Mouse (Mus musculus) forebrain, embryonic 16.5 days (tissue): ENCODE results near the gene Ccdc187. TPM values are rescaled to one million over a fixed set of nuclear protein-coding genes. Genes with fewer than 3 reads are reported as not detected.

ENCODE experiments used
- ATAC-seq: fragments of 200-750 bp; cut with Nextera tagmentation; 2 replicates; pipeline ENCODE4 v1.8.0; 2017; ENCODE audit warnings: mild to moderate bottlenecking, moderate library complexity
- H3K27ac ChIP-seq: fragments of 300-500 bp; sonication (generic); 2 replicates; pipeline ENCODE4 v1.5.1; 2014; ENCODE audit warnings: low read length, control low read depth
- H3K27me3 ChIP-seq: fragments of 300-500 bp; sonication (generic); replicated peaks from 2 replicates; pipeline ENCODE4 v1.6.1; 2014; ENCODE audit warnings: low read length; ENCODE audit not compliant: control insufficient read depth, insufficient read depth
- H3K36me3 ChIP-seq: fragments of 300-500 bp; sonication (generic); 2 replicates; pipeline ENCODE4 v1.6.1; 2014; ENCODE audit not compliant: control insufficient read depth, insufficient read depth
- H3K4me1 ChIP-seq: fragments of 300-500 bp; sonication (generic); replicated peaks from 2 replicates; pipeline ENCODE4 v1.6.1; 2014; ENCODE audit warnings: low read length; ENCODE audit not compliant: control insufficient read depth, insufficient read depth
- H3K4me2 ChIP-seq: fragments of 300-500 bp; sonication (generic); 2 replicates; pipeline ENCODE4 v1.6.1; 2014; ENCODE audit warnings: mild to moderate bottlenecking, low read length, control low read depth
- H3K4me3 ChIP-seq: fragments of 300-500 bp; sonication (generic); replicated peaks from 2 replicates; pipeline ENCODE4 v1.5.1; 2014; ENCODE audit warnings: mild to moderate bottlenecking, low read length, control low read depth
- H3K9ac ChIP-seq: fragments of 300-500 bp; sonication (generic); replicated peaks from 2 replicates; pipeline ENCODE4 v1.6.1; 2014; ENCODE audit warnings: low read depth, low read length, control low read depth
- H3K9me3 ChIP-seq: fragments of 300-500 bp; sonication (generic); 2 replicates; pipeline ENCODE4 v1.6.1; 2016; ENCODE audit warnings: low read length; ENCODE audit not compliant: control insufficient read depth
- WGBS: fragments of 180-500 bp; shearing (Covaris S2); extraction: QIAGEN DNeasy Blood & Tissue Kit; methylation state at CpG from one replicate; pipeline ENCODE4 v1.1.7; 2014; 5-methylcytosine and 5-hydroxymethylcytosine counted together
- polyA plus RNA-seq: library from polyadenylated mRNA; unstranded; fragments of >200 nt; fragmentation: Nextera tagmentation; extraction: Ambion mirVana; gene quantifications from 2 replicates; pipeline ENCODE4 v1.2.1, GENCODE M21; 2015

The Ccdc187 gene
- polyA plus RNA-seq, 1 experiment from 2014 or later, result 0.24 TPM

GRCm38 (mm10) chr2:26298208-26298855, 4.0 kb upstream of the Ccdc187 start:
- Histone ChIP-seq H3K9ac (peak overlapping the region; percentile 38), H3K9me3 (no peaks in the 10 kb centered on the region), H3K4me2 (peak overlapping the region; percentile 28), H3K4me3 (peak overlapping the region; percentile 10), H3K27ac (peak overlapping the region; percentile 60), H3K4me1 (peaks cover 44% of the 10 kb centered on the region), H3K27me3 (no peaks in the 10 kb centered on the region), H3K36me3 (no peaks in the 10 kb centered on the region)
- peak; percentile 88 for ATAC-seq
- under 1% methylated on average over 10 of the region's 10 CpGs for WGBS

- no peaks in the 10 kb centered on the region for H3K9me3 ChIP-seq
- ATAC-seq, result no peak
- no peak overlapping the region for H3K4me2 ChIP-seq
- peaks cover 44% of the 10 kb centered on the region for H3K4me1 ChIP-seq
- H3K27me3 ChIP-seq, result no peaks in the 10 kb centered on the region
- no peaks in the 10 kb centered on the region for H3K36me3 ChIP-seq
- peak overlapping the region; percentile 49; the same call in 1 of the 2 replicates for H3K27ac ChIP-seq
- 21% methylated on average over 6 of the region's 6 CpGs for WGBS
- H3K4me3 ChIP-seq, result no peak overlapping the region
- peak overlapping the region; percentile 12; the same call in 1 of the 2 replicates for H3K9ac ChIP-seq
These were observed 2.3 kb upstream of the Ccdc187 start for GRCm38 (mm10) chr2:26296606-26297195.

GRCm38 (mm10) chr2:26290133-26290532, 4.2 kb downstream of the Ccdc187 start:
- H3K36me3 ChIP-seq, result no peaks in the 10 kb centered on the region
- H3K4me2 ChIP-seq, result no peak overlapping the region
- H3K27ac ChIP-seq, result no peak overlapping the region
- H3K4me3 ChIP-seq, result no peak overlapping the region
- H3K9ac ChIP-seq, result no peak overlapping the region
- H3K4me1 ChIP-seq, result peaks cover 5% of the 10 kb centered on the region
- H3K9me3 ChIP-seq, result no peaks in the 10 kb centered on the region
- 78% methylated on average over 5 of the region's 5 CpGs for WGBS
- no peak for ATAC-seq
- H3K27me3 ChIP-seq, result no peaks in the 10 kb centered on the region

GRCm38 (mm10) chr2:26286391-26286790, 8.0 kb downstream of the Ccdc187 start:
- Histone ChIP-seq H3K36me3 (no peaks in the 10 kb centered on the region), H3K4me3 (no peak overlapping the region), H3K4me1 (peaks cover 5% of the 10 kb centered on the region), H3K9me3 (no peaks in the 10 kb centered on the region), H3K27ac (no peak overlapping the region), H3K9ac (no peak overlapping the region), H3K27me3 (no peaks in the 10 kb centered on the region), H3K4me2 (no peak overlapping the region)
- 79% methylated on average over 7 of the region's 7 CpGs for WGBS
- no peak for ATAC-seq

GRCm38 (mm10) chr2:26285804-26286203, 8.6 kb downstream of the Ccdc187 start:
- 39% methylated on average over 7 of the region's 7 CpGs for WGBS
- no peak overlapping the region for H3K9ac ChIP-seq
- no peak overlapping the region for H3K4me2 ChIP-seq
- peaks cover 5% of the 10 kb centered on the region for H3K4me1 ChIP-seq
- H3K36me3 ChIP-seq, result no peaks in the 10 kb centered on the region
- no peak for ATAC-seq
- no peak overlapping the region for H3K4me3 ChIP-seq
- no peaks in the 10 kb centered on the region for H3K27me3 ChIP-seq
- H3K9me3 ChIP-seq, result no peaks in the 10 kb centered on the region
- no peak overlapping the region for H3K27ac ChIP-seq

DNA sequence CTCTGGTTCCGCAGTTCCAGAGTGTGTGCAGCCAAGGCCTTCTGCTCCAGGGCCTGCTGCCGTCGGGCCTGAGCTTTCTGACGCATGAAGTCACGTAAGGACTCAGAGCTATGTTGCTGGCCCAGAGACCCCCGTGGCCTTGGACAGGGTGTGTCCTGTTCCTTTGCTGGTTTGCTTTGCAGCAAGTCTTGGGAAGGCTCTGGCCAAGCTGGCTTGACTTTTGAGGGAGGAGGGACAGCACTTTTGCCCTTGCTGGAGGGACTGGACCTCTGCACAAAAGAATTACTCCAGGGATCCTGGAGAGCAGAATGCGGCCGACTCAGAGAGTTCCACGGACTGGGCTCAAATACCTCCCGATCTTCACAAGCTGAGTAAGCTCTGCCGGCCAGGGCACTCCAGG, 13.8 kb downstream of the Ccdc187 start:
- WGBS, result 68% methylated on average over 11 of the region's 11 CpGs

DNA sequence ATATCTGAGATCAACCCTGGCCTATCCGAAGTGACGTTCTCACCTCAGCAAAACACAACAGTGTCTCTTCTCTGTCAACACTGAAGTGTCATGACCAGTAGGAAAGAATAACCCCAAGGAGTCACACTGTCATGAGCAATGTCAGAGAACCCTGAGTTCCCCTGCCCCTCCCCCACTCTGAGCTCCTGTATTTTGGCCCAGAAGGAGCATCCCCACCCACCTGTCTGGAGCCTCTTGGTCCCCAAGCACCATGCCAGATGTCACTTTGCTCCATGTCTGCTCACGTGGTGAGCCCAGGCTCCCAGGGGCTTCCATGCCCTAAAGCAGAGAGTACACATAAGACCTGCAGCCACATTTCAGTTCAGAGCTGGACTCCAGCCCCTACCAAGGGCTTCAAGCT, 14.6 kb downstream of the Ccdc187 start:
- Histone ChIP-seq H3K36me3 (no peaks in the 10 kb centered on the region), H3K27ac (no peak overlapping the region), H3K9me3 (no peaks in the 10 kb centered on the region), H3K27me3 (no peaks in the 10 kb centered on the region; the same call in 1 of the 2 replicates), H3K4me2 (no peak overlapping the region), H3K4me3 (no peak overlapping the region), H3K9ac (no peak overlapping the region), H3K4me1 (no peaks in the 10 kb centered on the region)
- 82% methylated on average over 3 of the region's 3 CpGs for WGBS
- ATAC-seq, result no peak

More for the DNA sequence above, 13.8 kb downstream of the Ccdc187 start:
- Histone ChIP-seq H3K9me3 (no peaks in the 10 kb centered on the region), H3K4me1 (peaks cover 2% of the 10 kb centered on the region), H3K27me3 (no peaks in the 10 kb centered on the region; the same call in 1 of the 2 replicates), H3K27ac (no peak overlapping the region), H3K4me2 (no peak overlapping the region), H3K9ac (no peak overlapping the region), H3K36me3 (no peaks in the 10 kb centered on the region), H3K4me3 (no peak overlapping the region)
- no peak for ATAC-seq

DNA sequence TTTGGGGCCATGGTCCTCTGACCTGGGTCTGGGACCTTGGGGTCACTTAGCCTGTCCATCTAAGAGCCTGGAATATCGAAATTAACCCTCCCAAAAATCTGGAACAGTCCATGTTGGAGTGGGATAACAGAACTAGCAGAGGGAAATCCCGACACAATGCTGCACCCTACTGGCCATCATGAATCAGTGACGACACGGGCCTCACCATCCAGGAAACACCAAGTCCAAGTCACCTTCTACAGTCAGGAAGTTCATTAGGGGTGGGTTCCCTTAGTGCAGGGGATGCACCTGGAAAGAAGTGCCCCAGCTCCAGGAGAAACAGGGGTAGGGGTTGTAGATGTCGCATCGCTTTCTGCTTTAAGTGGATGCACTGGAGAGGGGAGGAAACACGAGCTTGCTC, 20.7 kb downstream of the Ccdc187 start:
- no peak overlapping the region for H3K4me3 ChIP-seq
- 0 out of 2 replicates have a peak, but pooled peaks have one; percentile 62 for ATAC-seq
- H3K27me3 ChIP-seq, result no peaks in the 10 kb centered on the region
- H3K36me3 ChIP-seq, result no peaks in the 10 kb centered on the region
- no peaks in the 10 kb centered on the region for H3K9me3 ChIP-seq
- no peak overlapping the region for H3K4me2 ChIP-seq
- H3K9ac ChIP-seq, result no peak overlapping the region
- WGBS, result 18% methylated on average over 7 of the region's 7 CpGs
- H3K4me1 ChIP-seq, result no peaks in the 10 kb centered on the region
- H3K27ac ChIP-seq, result no peak overlapping the region

DNA sequence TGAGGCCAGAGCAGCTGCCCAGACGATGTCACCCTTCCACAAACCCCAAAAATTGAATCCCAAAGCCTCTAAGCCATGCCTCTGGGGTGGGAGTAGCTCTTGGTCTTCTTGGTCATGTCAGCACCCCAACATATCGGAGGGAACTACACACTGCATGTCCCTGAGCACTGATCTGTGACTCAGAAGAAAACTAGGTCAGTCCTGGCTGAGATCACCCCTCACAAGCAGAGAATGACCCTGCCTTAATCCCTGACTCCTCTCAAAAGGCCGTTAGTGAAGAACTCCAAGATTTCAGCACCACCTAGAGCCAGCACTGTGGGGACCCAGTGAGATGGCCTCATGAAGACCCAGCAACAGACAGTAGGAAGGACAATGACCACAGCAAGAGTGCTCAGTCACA, 26.1 kb downstream of the Ccdc187 start:
- Histone ChIP-seq H3K36me3 (no peaks in the 10 kb centered on the region), H3K4me2 (no peak overlapping the region), H3K27ac (no peak overlapping the region), H3K27me3 (no peaks in the 10 kb centered on the region), H3K4me3 (no peak overlapping the region), H3K9me3 (no peaks in the 10 kb centered on the region), H3K9ac (no peak overlapping the region), H3K4me1 (no peaks in the 10 kb centered on the region)
- 60% methylated on average over 3 of the region's 3 CpGs for WGBS
- no peak for ATAC-seq
